Mouse (Mus musculus): ENCODE data around the gene Txn1.

DNA sequence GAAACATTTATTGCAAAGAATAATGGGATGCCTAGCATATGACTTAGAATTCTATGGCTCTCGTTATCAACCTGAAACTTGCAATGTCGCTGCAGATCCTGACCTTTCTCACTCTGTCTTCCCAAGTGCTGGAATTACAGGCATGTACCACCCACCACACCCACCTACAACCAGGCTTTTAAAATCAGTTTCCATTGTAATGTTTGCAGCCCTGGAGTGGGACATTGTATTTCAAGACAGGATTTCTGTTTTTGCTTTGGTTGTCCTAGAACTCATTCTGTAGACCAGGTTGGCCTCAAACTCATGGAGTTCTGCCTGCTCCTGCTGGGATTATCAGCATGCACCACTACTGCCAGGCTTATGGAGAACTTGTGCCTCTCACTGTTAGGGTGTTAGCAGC is 13.3 kb downstream of the Txn1 start:
- TF ChIP-seq POLR2AphosphoS5 (IDR thresholded peaks at IDR 0.05; ENCODE audit: borderline replicate concordance, low read depth, low read length) (no peak), USF1 (IDR thresholded peaks at IDR 0.05; ENCODE audit: low read depth, low read length) (no peak), CTCF (IDR thresholded peaks at IDR 0.05 in 2 of 3, conservative IDR thresholded peaks at IDR 0.05 in 1 of 3; ENCODE audit: control insufficient read depth in 1 of 3, insufficient read depth in 1 of 3, low read depth in 2 of 3, low read length in 3 of 3, poor library complexity in 1 of 3, severe bottlenecking in 1 of 3) (no peak), POLR2A (IDR thresholded peaks at IDR 0.05; ENCODE audit: control insufficient read depth in 1 of 2, insufficient read depth in 1 of 2, low read depth in 1 of 2, low read length in 2 of 2, poor library complexity in 1 of 2) (no peak; a peak in 2 of 4 replicates), ZC3H11A (IDR thresholded peaks at IDR 0.05; ENCODE audit: low read depth, low read length) (no peak), MEF2A (IDR thresholded peaks at IDR 0.05; ENCODE audit: extremely low read depth, insufficient replicate concordance, low read depth, low read length, poor library complexity, severe bottlenecking) (no peak), MAX (IDR thresholded peaks at IDR 0.05; ENCODE audit: low read length) (no peak), HCFC1 (IDR thresholded peaks at IDR 0.05; ENCODE audit: low read depth, low read length) (no peak), UBTF (IDR thresholded peaks at IDR 0.05; ENCODE audit: borderline replicate concordance, insufficient read depth, low read depth, low read length) (no peak), GABPA (IDR thresholded peaks at IDR 0.05; ENCODE audit: low read depth, low read length) (no peak)

Measured in MEL (cell line).